Mouse (Mus musculus) liver, adult 2 months (tissue): ENCODE measurements at regions not wholly inside any gene's neighbourhood (a gene's known extent, or its start where the extent isn't known, plus 50 kb on each side); places are given as distances from the start of the nearest gene placed in this dataset.

Experiments
- CTCF ChIP-seq: fragments of 200-500 bp; IDR thresholded peaks from 2 replicates; pipeline ENCODE4 v1.5.1; 2011; ENCODE audit warnings: low read depth, low read length, control low read depth
- POLR2A ChIP-seq: fragments of 200-500 bp; IDR thresholded peaks from 2 replicates; pipeline ENCODE4 v1.6.1; 2011; ENCODE audit warnings: low read length, control low read depth; ENCODE audit not compliant: insufficient read depth; ENCODE audit errors: extremely low read depth

DNA sequence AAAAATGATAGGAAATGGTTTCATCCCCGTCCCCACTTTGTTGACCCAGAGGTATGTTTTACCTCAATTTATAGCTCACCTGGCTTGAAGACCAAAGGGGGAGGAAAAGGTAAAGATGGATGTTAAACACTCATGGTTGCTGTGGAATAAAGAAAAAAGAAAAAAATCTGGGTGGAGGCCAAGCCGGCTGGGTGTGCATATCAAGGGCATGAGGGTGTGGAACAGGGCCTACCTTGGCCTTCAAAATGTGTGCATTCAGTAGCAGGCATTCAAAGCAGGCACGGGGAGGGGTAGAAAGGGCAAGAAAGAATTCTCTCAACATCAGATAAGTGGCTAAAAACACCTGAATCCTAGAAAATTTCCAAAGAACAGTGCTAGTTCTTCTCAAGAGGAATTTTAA is 74.7 kb upstream of the Ccn2 start:
- TF ChIP-seq CTCF (no peak), POLR2A (no peak)
